Mouse (Mus musculus): ENCODE measurements around the gene Hivep3. TPM values are rescaled to one million over a fixed set of nuclear protein-coding genes. Genes with fewer than 3 reads are reported as not detected.

Gene Hivep3
- polyA plus RNA-seq, 1 experiment: 5.8 TPM

GRCm38 (mm10) chr4:119975822-119976221, 242.2 kb downstream of the Hivep3 start:
- H3K27ac ChIP-seq (ENCODE audit: insufficient read depth, low read depth, low read length): no peak overlapping the region
- H3K27me3 ChIP-seq (replicated peaks; ENCODE audit: control insufficient read depth, insufficient read depth, low read length): no peaks in the 10 kb centered on the region
- no peak for DNase-seq
- TF ChIP-seq POLR2A (IDR thresholded peaks at IDR 0.05; ENCODE audit: low read depth, low read length) (no peak), CTCF (conservative IDR thresholded peaks at IDR 0.05; ENCODE audit: insufficient read depth, insufficient read length, low read depth, low read length) (no peak)
- H3K4me1 ChIP-seq (ENCODE audit: control insufficient read depth, insufficient read depth, low read length): no peaks in the 10 kb centered on the region
- 82% methylated on average over 12 of the region's 12 CpGs for WGBS
- H3K36me3 ChIP-seq (ENCODE audit: control insufficient read depth, insufficient read depth, low read length): no peaks in the 10 kb centered on the region
- H3K4me3 ChIP-seq (ENCODE audit: insufficient read depth, low read depth, low read length): no peak overlapping the region

- Histone ChIP-seq H3K36me3 (ENCODE audit: control insufficient read depth, insufficient read depth, low read length) (no peaks in the 10 kb centered on the region), H3K27ac (ENCODE audit: insufficient read depth, low read depth, low read length) (no peak overlapping the region), H3K4me1 (ENCODE audit: control insufficient read depth, insufficient read depth, low read length) (no peaks in the 10 kb centered on the region), H3K4me3 (ENCODE audit: insufficient read depth, low read depth, low read length) (no peak overlapping the region), H3K27me3 (replicated peaks; ENCODE audit: control insufficient read depth, insufficient read depth, low read length) (no peaks in the 10 kb centered on the region)
- no peak for TF ChIP-seq POLR2A (IDR thresholded peaks at IDR 0.05; ENCODE audit: low read depth, low read length)
- DNase-seq: no peak
- 31% methylated on average over 3 of the region's 3 CpGs for WGBS
Observed at GRCm38 (mm10) chr4:119976428-119977168, 243.0 kb downstream of the Hivep3 start.

GRCm38 (mm10) chr4:119977817-119978491, 244.4 kb downstream of the Hivep3 start:
- Histone ChIP-seq H3K36me3 (ENCODE audit: control insufficient read depth, insufficient read depth, low read length) (no peaks in the 10 kb centered on the region), H3K4me1 (ENCODE audit: control insufficient read depth, insufficient read depth, low read length) (no peaks in the 10 kb centered on the region), H3K27ac (ENCODE audit: insufficient read depth, low read depth, low read length) (no peak overlapping the region), H3K4me3 (ENCODE audit: insufficient read depth, low read depth, low read length) (no peak overlapping the region), H3K27me3 (replicated peaks; ENCODE audit: control insufficient read depth, insufficient read depth, low read length) (no peaks in the 10 kb centered on the region)
- no peak for TF ChIP-seq CTCF (conservative IDR thresholded peaks at IDR 0.05; ENCODE audit: insufficient read depth, insufficient read length, low read depth, low read length)
- no peak for TF ChIP-seq POLR2A (IDR thresholded peaks at IDR 0.05; ENCODE audit: low read depth, low read length)
- no peak for DNase-seq
- WGBS: 78% methylated on average over 7 of the region's 7 CpGs

GRCm38 (mm10) chr4:119979238-119979829, 245.8 kb downstream of the Hivep3 start:
- Histone ChIP-seq H3K36me3 (ENCODE audit: control insufficient read depth, insufficient read depth, low read length) (no peaks in the 10 kb centered on the region), H3K27ac (ENCODE audit: insufficient read depth, low read depth, low read length) (no peak overlapping the region), H3K4me1 (ENCODE audit: control insufficient read depth, insufficient read depth, low read length) (no peaks in the 10 kb centered on the region), H3K4me3 (ENCODE audit: insufficient read depth, low read depth, low read length) (no peak overlapping the region), H3K27me3 (replicated peaks; ENCODE audit: control insufficient read depth, insufficient read depth, low read length) (no peaks in the 10 kb centered on the region)
- no peak for TF ChIP-seq CTCF (conservative IDR thresholded peaks at IDR 0.05; ENCODE audit: insufficient read depth, insufficient read length, low read depth, low read length)
- no peak for TF ChIP-seq POLR2A (IDR thresholded peaks at IDR 0.05; ENCODE audit: low read depth, low read length)
- DNase-seq: no peak
- 80% methylated on average over 5 of the region's 5 CpGs for WGBS

GRCm38 (mm10) chr4:119979918-119980317, 246.3 kb downstream of the Hivep3 start:
- Histone ChIP-seq H3K36me3 (ENCODE audit: control insufficient read depth, insufficient read depth, low read length) (no peaks in the 10 kb centered on the region), H3K27ac (ENCODE audit: insufficient read depth, low read depth, low read length) (no peak overlapping the region), H3K4me3 (ENCODE audit: insufficient read depth, low read depth, low read length) (no peak overlapping the region), H3K4me1 (ENCODE audit: control insufficient read depth, insufficient read depth, low read length) (no peaks in the 10 kb centered on the region), H3K27me3 (replicated peaks; ENCODE audit: control insufficient read depth, insufficient read depth, low read length) (no peaks in the 10 kb centered on the region)
- whole genome bisulfite sequencing: 77% methylated on average over 2 of the region's 2 CpGs
- TF ChIP-seq CTCF (conservative IDR thresholded peaks at IDR 0.05; ENCODE audit: insufficient read depth, insufficient read length, low read depth, low read length): no peak
- no peak for DNase-seq

- Histone ChIP-seq H3K36me3 (ENCODE audit: control insufficient read depth, insufficient read depth, low read length) (no peaks in the 10 kb centered on the region), H3K4me3 (ENCODE audit: insufficient read depth, low read depth, low read length) (no peak overlapping the region), H3K4me1 (ENCODE audit: control insufficient read depth, insufficient read depth, low read length) (no peaks in the 10 kb centered on the region), H3K27ac (ENCODE audit: insufficient read depth, low read depth, low read length) (no peak overlapping the region), H3K27me3 (replicated peaks; ENCODE audit: control insufficient read depth, insufficient read depth, low read length) (no peaks in the 10 kb centered on the region)
- no peak for TF ChIP-seq POLR2A (IDR thresholded peaks at IDR 0.05; ENCODE audit: low read depth, low read length)
- 88% methylated on average over 12 of the region's 12 CpGs for WGBS
- DNase-seq: no peak
Observed at GRCm38 (mm10) chr4:119981047-119981720, 247.6 kb downstream of the Hivep3 start.

GRCm38 (mm10) chr4:119986065-119986464, 252.5 kb downstream of the Hivep3 start:
- Histone ChIP-seq H3K27ac (ENCODE audit: insufficient read depth, low read depth, low read length) (no peak overlapping the region), H3K27me3 (replicated peaks; ENCODE audit: control insufficient read depth, insufficient read depth, low read length) (no peaks in the 10 kb centered on the region), H3K4me1 (ENCODE audit: control insufficient read depth, insufficient read depth, low read length) (no peaks in the 10 kb centered on the region), H3K36me3 (ENCODE audit: control insufficient read depth, insufficient read depth, low read length) (no peaks in the 10 kb centered on the region), H3K4me3 (ENCODE audit: insufficient read depth, low read depth, low read length) (no peak overlapping the region)
- no peak for DNase-seq
- 84% methylated on average over 5 of the region's 5 CpGs for WGBS
- TF ChIP-seq POLR2A (IDR thresholded peaks at IDR 0.05; ENCODE audit: low read depth, low read length) (no peak), CTCF (conservative IDR thresholded peaks at IDR 0.05; ENCODE audit: insufficient read depth, insufficient read length, low read depth, low read length) (no peak)
